Mouse (Mus musculus) skeletal muscle tissue, adult 2 months (tissue): ENCODE data around the gene Soga3.

Source experiments
- DNase-seq: peaks from one replicate; pipeline ENCODE4 v3.0.0-alpha.2; 2012; ENCODE audit warnings: low read depth, low spot score

Gene Soga3

DNA sequence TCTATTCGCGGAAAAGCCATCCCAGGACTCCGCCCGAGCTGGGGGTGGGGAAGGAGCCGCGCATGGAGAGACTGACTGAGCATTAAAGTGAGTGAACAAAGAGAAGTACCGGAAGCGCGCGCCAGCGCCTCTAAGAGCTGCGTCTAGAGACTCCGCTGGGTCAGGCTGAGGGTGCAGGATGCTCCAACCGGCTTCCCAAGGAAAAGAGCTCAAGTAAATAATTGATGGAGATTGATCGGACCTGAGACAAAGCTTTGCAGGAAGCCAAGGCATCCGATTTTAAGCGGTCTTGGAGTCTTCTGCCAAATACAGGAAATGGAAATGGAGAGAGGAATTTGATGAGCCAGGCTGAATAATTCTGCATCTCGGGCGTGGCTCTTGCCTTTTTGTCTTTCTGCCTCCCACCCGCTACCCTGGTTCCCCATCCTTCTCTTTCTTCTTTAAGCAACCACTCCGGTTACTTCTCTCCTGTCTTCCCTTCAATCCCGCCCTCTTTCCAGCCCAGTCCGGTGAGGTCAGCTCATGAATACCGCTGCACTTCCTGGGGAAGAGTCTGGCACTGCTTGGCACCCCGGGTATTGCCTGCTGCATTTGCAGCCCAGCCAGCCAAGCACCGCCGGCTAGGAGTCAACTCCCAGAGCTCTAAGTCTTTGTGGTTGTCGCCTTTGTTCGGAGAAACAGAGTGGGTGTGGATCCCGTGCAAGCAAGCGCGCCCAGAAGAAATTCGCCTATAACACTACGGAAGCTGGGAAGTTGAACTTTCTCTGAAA lies at the start of gene Soga3:
Soga3 (plus strand) TSS at position 274 of the 770 bp plus-strand sequence.
- DNase-seq = no peak

DNA sequence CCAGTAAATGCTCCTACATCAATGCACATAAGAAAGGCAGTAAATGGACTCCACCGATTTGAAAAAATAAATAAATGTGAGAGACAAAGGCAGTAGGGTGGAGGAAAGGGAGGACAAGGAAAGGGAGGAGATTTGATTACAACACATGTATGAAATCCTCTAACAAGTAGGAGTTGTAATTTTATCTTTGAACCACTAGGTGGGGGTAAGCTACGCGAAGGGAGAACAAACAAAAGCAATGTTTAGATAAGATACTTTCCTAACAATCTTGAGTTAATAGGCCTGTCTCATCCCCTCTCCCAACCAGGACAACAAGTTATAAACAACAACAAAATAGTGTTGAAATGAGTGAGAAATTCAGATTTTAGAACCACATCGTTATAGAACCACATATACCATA lies 36.7 kb upstream of the Soga3 start:
- peak; percentile 21 for DNase-seq

DNA sequence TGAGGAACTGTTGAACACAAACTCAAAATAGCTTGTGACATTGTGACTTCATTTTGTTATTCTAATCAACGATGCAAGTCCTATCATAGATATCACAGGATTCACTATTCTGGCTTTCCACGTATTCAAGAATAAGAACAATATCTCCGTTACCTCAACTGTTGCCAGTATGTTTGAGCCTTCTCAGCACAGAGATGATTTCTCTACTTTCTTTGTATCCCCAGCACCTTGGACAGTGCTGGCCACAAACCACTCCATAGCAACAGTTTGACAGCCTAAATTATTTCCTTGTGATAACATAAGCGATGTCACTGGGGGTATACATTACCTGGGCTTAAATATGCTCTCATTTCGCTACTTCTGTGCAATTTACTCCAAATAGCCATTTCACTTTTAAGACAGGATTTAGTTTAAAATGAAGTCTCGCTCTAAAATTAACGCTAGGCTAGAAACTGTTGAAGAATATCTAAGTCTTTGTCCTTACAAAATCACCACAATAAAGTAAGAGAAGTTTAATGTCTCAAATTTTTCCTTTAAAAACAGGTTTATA lies 1.0 kb upstream of the Soga3 start:
- no peak for DNase-seq

DNA sequence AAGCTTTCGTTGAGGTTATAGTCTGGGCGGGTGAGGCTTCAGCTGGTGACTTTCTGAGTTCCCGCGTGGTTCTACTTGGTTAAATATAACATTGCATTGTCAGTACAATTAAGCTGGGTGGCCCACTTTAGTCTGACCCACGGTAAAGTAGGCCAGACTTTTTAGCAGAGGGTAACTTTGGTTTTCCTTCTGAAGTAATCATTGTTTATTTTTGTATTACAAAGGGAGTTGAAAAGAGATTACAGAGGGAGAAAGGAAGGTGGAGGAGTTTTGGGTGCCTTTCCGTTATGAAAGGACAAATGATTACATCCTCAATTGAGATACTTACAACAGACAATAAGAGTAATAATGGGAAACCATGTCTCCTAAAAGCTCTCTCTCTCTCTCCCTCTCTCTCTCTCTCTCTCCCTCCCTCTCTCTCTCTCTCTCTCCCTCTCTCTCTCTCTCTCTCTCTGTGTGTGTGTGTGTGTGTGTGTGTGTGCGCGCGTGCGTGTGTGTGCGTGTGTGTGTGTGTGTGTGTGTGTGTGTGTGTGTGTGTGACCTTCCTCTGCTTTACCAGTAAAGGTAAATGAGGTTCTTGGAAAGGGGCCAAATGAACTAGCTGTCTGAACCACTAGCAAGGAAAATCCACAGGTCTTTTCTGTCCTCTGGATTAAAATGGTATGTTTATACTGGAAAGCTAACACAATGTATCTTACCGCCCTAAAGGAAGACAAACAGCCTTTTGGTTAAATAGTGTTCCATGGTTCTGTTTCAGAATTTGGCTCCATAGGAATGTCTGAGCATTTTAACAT lies 1.2 kb downstream of the Soga3 start:
- DNase-seq = no peak

DNA sequence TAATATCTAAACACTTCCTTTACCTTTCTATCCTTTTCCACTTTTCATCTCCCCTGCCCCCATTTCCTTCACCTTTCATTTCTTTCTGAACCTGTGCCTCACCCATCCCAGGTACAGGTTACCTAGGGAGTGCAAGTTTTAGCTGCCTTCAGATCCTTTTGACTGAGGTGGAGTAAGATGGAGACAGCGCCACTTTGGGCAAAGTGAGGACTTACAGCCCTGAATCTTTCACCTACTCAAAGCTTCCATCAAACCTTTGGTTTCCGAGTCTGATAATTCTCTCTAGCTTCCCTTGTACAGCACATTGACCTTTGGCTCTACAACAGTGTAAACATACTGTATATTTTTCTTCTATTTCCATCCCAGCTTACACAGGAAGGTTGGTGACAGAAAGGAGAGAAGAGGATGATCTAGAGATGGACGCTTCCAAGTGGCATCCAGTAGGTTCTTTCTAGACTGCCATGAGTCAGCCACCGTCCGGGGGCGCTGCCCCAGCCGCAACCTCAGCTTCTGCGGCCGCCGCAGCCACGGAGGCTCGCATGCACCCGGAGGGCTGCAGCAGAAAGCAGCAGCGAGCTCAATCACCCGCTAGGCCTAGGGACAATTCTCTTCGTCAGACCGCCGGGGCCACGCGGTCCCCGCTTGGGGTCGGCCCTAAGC lies 2.7 kb downstream of the Soga3 start:
- DNase-seq = no peak

DNA sequence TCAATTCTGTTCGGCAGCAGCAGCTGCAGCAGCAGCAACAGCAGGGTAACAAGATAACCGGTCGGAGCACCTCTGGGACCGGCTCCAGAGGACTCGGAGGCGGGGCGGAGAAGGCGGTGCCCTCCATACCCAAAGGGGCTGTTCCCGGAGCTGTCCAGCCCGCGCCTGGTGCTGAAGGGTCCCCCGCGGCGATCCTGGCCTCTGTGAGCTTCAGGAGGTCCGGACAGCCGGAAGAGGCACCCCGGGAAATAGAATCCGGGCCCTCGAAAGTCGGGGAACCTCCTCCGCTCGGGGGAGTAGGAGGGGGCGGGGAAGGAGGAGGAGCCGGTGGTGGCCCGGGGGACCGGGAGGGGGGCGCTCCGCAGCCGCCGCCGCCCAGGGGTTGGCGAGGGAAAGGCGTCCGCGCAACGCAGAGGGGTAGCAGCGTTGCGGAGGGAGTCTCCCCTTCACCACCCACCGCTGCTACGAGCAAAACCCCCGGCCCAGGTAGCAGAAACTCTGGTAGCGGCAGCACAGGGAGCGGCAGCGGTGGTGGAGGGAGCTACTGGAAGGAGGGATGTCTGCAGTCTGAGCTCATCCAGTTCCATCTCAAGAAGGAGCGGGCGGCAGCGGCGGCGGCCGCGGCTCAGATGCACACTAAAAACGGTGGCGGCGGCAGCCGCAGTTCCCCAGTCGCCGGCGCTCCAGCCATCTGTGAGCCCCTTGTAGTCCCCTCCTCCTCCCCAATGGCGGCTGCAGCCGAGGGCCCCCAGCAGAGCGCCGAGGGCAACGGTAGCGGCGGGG lies 3.4 kb downstream of the Soga3 start:
- DNase-seq = peak; percentile 25

DNA sequence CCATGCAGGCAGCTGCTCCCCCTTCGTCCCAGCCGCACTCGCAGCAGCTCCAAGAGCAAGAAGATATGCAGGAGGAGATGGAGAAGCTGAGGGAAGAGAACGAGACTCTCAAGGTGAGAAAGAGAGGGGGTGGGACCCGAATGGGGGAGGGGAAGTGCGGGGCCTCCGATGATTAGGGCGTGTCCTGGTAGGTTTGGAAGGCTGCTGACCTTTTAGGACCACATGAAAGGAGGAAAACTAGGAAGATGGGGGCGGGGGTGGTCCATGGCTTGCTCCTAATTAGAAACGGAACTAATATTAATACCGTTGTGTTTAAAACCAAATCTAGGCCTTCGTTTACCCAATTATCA lies 4.0 kb downstream of the Soga3 start:
- DNase-seq = no peak

DNA sequence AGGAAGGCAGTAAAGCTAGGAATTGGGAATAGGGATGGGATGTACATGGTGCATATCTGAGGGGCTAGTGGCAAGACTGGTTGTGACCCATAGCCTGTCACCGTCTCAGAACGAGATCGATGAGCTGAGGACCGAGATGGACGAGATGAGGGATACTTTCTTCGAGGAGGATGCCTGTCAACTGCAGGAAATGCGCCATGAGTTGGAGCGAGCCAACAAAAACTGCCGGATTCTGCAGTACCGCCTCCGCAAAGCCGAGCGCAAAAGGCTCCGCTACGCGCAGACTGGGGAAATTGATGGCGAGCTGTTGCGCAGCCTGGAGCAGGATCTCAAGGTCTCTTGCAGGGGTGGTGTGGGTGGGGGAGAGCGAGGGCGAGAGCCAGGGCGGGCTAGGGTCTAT lies 4.4 kb downstream of the Soga3 start:
- no peak for DNase-seq

DNA sequence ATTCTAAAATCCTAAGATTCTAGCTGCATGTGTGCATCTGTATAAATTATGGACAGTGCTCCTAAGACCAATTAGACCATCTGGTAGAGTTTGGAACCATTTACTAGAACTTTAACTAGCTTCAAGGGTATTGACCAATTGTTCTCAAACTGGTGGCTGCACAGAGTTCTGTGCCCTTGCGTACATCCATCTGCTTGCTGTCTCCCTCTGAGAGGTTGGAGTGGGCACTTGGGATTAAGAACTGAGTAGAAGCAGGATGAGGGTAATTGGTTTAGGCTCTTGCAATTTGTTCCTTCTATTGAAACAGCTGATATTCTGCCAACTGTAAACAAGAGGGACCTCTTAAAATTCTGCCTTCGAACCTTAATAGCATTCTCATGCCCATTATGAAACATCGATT lies 11.7 kb downstream of the Soga3 start:
- DNase-seq = no peak

DNA sequence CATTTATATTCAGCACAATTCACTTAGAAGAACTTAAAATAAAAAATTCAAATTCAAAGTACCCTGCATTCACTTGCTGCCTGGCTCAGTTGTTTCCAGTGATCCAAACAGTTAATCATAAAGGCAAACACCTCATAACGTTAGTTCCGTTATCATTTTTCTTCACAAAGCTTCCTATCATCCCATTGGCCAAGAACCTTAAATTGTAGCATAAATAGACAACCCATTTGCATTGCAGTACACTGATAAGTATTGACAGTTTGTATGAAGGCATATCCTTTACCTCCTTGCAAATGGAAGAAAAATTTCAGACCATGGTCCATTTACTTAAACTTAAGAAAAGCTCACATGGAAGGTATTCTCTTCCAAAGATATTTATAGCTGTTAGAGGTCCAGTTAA lies 18.0 kb downstream of the Soga3 start:
- no peak for DNase-seq

DNA sequence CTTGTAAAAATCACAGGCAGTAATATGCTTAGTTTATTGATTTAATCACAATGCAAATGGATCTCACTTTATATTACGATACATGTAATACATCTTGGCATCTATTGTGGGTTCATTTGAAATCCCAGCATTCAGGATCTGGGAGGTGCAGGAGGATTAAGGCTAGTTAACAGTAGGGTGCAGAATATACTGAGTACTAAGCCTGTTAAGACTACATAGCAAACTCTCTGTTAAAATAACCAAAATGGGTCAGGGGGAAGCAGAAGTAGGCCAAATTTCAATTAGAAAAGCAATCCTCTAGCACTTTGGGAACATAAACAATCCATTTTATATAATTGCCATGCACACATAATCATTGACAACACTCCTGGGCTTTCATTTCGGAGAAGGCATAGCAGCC lies 30.1 kb downstream of the Soga3 start:
- DNase-seq = no peak

DNA sequence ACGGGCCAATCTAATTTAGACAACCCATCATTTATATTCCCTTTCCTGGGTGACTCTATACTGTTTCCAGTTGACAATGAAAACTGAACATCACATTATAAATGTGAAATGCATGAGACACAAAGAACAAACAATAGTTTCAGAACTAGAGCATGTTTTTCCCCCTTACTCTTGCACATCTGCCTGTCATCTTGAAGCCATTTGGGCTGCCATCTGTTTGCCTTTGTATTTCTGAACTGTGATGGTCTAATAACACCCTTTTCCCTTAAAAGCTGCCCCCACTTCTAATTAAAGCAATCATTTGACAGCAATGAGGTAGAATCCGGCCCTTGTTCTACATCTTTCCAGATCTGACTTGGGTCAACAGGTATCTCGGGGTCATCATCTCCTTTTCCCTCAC lies 32.0 kb downstream of the Soga3 start:
- DNase-seq = no peak

DNA sequence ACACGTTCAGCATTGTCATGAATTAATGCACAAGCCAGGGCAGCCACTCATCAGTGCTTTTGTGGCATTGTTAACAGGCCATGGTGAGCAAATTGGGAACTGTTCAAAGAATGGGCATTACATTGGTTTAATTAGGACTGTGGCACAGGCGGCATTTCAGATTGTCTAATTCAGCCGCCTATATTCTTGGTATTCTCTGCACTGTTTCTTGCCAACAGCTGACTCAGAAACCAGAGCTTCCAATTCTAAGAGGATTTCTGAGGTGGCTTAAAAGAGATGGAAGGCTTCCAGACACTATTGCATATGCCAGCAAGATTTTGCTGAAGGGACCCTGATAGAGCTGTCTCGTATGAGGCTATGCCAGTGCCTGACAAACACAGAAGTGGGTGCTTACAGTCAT lies 33.2 kb downstream of the Soga3 start:
- DNase-seq = no peak

DNA sequence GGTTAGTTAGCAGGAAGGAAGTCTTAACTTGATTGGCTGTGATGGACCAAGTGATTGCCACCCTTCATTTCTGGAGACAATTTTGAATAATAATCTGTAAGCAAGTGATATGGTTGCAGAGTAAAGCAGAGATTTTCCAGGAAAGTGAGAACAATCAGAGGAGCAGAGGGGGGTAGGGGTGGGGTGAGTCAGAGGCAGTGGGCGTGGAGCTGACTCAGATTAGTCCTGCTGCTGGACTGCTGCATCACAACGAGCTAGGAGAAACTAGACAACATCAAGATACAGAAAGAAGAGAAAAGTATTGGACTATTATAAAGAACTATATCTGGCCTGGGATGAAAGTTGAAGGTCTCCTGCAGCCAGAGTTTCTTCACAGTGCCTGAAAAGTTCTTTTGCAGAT lies 34.4 kb downstream of the Soga3 start:
- DNase-seq = no peak

DNA sequence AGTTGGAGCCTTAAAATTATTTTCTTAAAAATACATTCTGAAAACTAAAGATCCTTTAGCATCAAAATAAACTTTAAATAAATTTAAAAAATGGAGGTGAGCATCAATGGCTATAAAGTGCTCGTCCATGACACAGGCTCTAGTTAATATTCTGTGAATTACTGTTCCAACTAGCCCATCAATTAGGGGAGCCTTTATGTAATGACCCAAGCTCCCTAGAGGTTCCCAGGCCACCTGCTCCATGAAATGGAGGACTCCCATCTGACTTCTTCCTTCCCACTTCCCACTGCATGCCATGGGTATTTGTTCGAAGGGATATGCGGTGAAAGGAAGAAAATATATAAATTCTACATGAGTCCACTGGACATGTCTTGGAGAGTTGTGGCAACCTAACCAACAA lies 36.6 kb downstream of the Soga3 start:
- no peak for DNase-seq

DNA sequence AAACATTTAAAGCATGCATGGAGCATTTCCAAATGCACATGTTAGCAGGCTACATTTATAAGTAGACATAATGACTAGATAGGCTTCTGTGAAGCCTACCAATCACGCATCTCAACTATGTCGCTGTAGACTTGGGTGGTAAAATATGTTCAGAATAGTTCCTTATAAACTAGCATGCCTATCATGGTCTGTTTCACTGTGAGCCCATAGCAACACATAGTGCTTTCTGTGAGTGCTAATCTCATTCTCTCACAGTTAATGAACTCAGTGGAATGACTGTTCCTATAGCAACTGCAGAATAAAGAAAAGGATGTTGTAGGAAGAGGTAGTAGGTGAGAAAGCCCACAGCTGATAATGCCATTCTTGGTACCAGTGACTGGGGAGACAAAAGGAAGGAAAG lies 37.4 kb downstream of the Soga3 start:
- DNase-seq = no peak

DNA sequence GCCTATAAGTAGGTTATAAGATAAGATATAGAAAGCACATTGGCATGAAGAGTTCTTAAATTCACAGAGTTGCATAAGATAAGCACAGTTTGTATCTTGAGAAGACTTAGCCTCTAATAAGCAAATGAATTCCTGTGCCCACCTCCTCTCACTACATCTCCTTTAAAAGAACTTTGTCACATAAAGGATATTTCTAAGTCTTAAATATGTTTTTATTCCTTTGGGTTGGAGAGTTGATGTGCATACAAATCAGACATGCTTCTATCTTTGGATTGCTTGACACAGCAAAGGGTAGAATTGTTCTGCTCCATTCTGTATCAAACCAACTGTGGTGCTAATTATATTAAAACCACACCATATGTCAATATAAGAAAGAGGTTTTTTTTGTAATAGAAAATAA lies 50.1 kb downstream of the Soga3 start:
- DNase-seq = no peak

DNA sequence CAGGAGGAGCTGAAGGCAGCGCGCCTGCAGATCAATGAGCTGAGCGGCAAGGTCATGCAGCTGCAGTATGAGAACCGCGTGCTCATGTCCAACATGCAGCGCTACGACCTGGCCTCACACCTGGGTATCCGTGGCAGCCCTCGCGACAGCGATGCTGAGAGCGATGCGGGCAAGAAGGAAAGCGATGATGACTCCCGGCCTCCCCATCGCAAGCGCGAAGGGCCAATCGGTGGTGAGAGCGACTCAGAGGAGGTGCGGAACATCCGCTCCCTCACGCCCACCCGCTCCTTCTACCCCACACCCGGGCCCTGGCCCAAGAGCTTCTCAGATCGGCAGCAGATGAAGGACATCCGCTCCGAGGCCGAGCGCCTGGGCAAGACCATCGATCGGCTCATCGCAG lies 53.2 kb downstream of the Soga3 start:
- DNase-seq = no peak

DNA sequence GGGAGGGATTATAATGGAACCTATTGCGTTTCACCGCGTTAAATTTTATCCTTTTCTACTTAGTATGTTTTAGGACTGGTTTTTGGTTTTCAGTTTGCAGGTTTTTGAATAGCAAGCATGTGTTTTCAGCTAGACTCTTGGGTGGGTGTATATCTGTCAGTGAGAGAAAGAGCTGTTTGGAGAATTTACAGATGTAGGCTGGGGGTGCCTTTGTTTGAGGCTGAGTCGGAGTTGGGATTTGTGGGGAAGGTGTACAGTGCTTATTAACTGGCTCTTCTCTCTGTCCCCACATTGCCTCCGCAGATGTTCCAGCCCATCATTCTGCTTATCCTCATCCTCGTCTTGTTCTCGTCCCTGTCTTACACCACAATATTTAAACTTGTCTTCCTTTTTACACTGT lies 55.0 kb downstream of the Soga3 start, which contains the start of gene Gm49353:
Gm49353 (plus strand) TSS at position 313 of the 400 bp plus-strand sequence.
- DNase-seq = no peak

DNA sequence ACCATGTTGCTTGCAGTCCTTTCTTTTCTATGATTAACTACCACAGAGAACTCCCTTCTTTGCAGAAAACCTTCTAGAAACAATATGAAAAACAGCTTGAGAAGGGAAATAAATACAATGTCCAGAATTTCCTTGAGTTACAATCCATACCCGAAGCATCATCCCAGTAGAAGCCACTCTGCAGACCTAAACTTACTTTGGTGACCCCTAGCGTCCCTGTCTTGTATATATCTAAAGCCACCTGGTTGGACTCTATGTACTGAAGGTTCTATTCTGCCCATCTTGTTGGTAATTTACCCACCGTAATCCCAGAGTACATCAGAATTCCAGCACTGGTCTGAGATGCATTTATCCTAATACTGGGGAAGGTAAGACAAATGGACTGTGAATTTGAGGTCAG lies 56.2 kb downstream of the Soga3 start:
- DNase-seq = no peak

DNA sequence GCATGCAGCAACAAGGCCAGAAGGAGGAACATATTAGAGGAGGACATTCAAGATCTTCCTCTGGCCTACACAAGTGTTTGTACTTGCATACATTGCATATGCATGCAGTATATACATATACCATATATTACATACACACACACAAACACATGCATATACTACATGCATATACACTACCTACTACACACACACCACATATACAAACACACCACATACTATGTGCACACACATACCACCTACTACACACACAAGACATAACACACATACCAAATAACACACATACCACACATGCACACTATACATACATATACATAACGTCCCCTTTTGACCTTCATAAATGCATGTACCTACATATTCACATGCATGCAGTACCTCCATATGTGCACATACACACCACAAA lies 57.0 kb downstream of the Soga3 start:
- DNase-seq = no peak

DNA sequence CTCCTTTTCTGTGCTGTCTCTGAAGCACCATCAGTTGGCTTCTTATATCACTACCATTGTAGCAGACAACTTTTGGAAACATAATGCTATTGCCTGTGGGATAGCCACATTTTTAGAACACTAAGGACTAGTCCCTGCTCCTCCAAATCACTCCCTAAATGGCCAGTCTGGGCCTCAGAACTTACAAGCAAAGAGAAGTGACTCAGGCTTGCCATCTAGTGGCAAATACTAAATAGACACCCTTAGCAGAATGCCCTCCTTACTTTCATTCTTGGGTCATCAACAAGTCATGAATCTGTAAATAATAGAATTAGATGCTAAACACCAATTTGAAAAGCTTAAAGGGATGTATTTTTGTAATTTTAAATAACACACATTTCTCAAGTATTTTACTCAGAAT lies 63.1 kb downstream of the Soga3 start:
- peak; percentile 41 for DNase-seq
